Mouse (Mus musculus) layer of hippocampus, adult 6 months (tissue): Measurements from ENCODE around the gene Cwc22. TPM values are rescaled to one million over a fixed set of nuclear protein-coding genes. Genes with fewer than 3 reads are reported as not detected.

ENCODE experiments used
- long read RNA-seq, 2 experiments: library from polyadenylated mRNA; unstranded; transcript quantifications; one replicate each; pipeline ENCODE4 v2.0.0; 2019 to 2020
- polyA plus RNA-seq: library from polyadenylated mRNA; unstranded; fragments of <200 nt; fragmentation: Nextera tagmentation; gene quantifications from 2 replicates; pipeline ENCODE4 v1.2.3, GENCODE M21; 2021

The Cwc22 gene
- 8.9 and 11.6 TPM in 2 replicates for polyA plus RNA-seq
- long read RNA-seq, experiment 1, partial matches to known transcripts: 7 of 15 reads
- long read RNA-seq, experiment 1, other reads (novel, unspliced or antisense): 6 of 15 reads
- long read RNA-seq, experiment 2, transcript Cwc22-204 (20 exons, 3,388 nt): minor isoform, 6 of 108 reads
- long read RNA-seq, experiment 2, transcript Cwc22-201 (21 exons, 3,471 nt): major isoform, 20 of 108 reads
- long read RNA-seq, experiment 2, transcript Cwc22-202 (20 exons, 3,255 nt): minor isoform, 9 of 108 reads
- long read RNA-seq, experiment 2, partial matches to known transcripts: 15 of 108 reads
- long read RNA-seq, experiment 2, other reads (novel, unspliced or antisense): 56 of 108 reads

GRCm38 (mm10) chr2:77945596-77946485 lies at the start of gene Cwc22:
TSS of gene Cwc22 (minus strand) at chr2:77946375.

Other genes with a start within 250 kb of the Cwc22 start
- 18.9 and 22.7 TPM in 2 replicates for gene Zfp385b, start 126.7 kb downstream of the Cwc22 start, polyA plus RNA-seq